Mouse (Mus musculus) cerebellum, adult 2 months (tissue): Measurements from ENCODE around the gene Coil.

Experiments
- CTCF ChIP-seq: fragments of 200-500 bp; IDR thresholded peaks from 2 replicates; pipeline ENCODE4 v1.5.1; 2011; ENCODE audit warnings: low read depth, mild to moderate bottlenecking, control low read depth, low read length, moderate library complexity, borderline replicate concordance; ENCODE audit not compliant: insufficient read depth
- POLR2A ChIP-seq: fragments of 200-500 bp; IDR thresholded peaks from 2 replicates; pipeline ENCODE4 v1.6.1; 2011; ENCODE audit warnings: low read length, control low read depth, borderline replicate concordance; ENCODE audit not compliant: insufficient read depth

DNA sequence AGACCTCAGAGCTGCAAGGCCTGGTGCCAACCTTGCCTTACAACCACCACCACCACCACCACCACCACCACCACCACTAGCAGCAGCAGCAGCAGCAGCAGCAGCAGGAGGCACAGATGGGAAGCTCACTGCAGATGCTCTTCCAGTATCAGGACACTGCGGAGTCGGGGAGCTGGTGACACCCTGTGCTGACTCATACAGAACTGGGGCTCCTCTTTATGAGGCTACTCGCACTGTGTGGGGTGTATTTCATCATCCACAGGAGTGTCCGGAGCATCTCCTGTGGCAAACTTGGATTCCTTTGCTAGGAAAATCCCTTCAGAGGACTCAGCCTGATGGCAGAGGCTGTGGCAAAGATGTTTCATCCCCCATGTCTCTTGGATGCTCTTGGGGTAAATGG lies 30.4 kb upstream of the Coil start:
- no peak for TF ChIP-seq POLR2A
- no peak for TF ChIP-seq CTCF
